Mouse (Mus musculus): ENCODE data around the gene Chit1. TPM values are rescaled to one million over a fixed set of nuclear protein-coding genes. Genes with fewer than 3 reads are reported as not detected.

The Chit1 gene
- polyA plus RNA-seq, 1 experiment from 2014 or later = not detected

DNA sequence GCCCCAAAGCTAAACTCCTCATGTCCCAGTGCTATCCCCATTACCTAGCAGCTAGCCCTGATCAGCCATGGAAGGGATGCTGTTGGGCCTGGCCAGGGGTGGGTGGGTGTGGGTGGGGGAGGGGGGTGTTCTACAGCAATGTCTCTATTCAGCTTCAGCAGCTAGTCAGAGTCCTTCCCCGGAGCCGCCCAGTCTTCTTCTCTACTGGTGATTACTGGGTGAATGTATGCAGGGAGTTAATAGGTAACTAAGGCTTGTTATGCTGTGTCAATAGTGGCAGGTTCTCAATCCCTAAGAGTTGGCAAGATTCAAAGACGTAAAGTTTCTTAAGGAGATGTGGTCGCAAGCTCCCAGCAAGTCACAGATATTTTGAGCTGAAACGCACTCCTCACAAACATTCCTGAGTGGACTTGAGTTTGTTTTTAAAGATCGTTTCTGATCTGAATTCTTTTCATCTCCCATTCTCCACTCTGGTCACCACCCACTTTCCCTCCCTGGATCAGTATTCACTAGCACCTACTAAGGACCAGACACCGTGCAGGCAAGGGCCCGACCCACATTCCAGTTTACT lies 40.9 kb upstream of the Chit1 start:
- 43% methylated on average over 8 of the region's 8 CpGs for WGBS
- ATAC-seq = peak; percentile 69

DNA sequence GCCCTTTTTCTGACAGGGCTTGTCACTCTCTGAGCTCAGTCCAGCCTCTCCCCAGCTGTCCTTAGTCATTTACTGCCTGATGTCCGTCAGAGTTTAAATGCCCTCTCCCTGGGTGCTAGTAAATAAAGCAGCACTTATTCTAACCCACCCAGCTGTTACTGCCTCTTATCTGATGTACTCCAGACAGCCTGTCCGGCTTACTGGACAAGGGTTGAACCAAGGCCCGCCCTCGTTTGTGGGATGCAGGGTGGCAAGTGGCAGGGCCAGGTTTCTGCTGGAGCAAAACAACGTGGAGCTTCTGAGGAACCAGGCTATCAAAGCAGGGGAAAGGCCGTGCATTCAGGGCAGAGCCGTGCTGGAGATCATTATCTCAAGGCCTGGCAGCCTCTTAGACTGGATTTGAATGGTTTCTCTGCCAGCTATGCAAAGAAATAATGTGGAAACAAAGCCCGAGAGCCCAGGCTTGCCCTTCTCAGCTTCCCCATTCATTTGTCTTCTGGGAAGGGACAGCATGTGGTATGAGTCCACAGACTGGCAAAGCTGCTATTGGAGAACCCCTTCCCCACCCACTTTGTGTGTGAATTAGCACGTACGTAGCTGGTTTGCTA lies 39.5 kb upstream of the Chit1 start:
- Histone ChIP-seq H3K27ac (ENCODE audit: low read length) (peak overlapping the region; percentile 80), H3K4me1 (ENCODE audit: control insufficient read depth, insufficient read depth, low read length) (peaks cover 48% of the 10 kb centered on the region), H3K9me3 (ENCODE audit: control insufficient read depth, low read length) (no peaks in the 10 kb centered on the region), H3K4me3 (ENCODE audit: low read length) (no peak overlapping the region), H3K27me3 (replicated peaks; ENCODE audit: control insufficient read depth, insufficient read depth, low read length) (no peaks in the 10 kb centered on the region), H3K4me2 (ENCODE audit: low read depth, low read length) (no peak overlapping the region), H3K36me3 (ENCODE audit: control insufficient read depth, insufficient read depth, low read length) (no peaks in the 10 kb centered on the region), H3K9ac (ENCODE audit: low read depth, low read length) (peak overlapping the region; percentile 15; the same call in 1 of the 2 replicates)
- 34% methylated on average over 10 of the region's 10 CpGs for WGBS
- ATAC-seq = 0 out of 2 replicates have a peak, but pooled peaks have one; percentile 8

More for the DNA sequence above, 40.9 kb upstream of the Chit1 start:
- peaks cover 50% of the 10 kb centered on the region for H3K4me1 ChIP-seq (ENCODE audit: control insufficient read depth, insufficient read depth, low read length)
- H3K9me3 ChIP-seq (ENCODE audit: control insufficient read depth, low read length) = no peaks in the 10 kb centered on the region
- no peaks in the 10 kb centered on the region for H3K36me3 ChIP-seq (ENCODE audit: control insufficient read depth, insufficient read depth, low read length)
- 0 out of 2 replicates have a peak overlapping the region, but pooled peaks have one; percentile 50 for H3K9ac ChIP-seq (ENCODE audit: low read depth, low read length)
- no peak overlapping the region for H3K4me3 ChIP-seq (ENCODE audit: low read length)
- H3K4me2 ChIP-seq (ENCODE audit: low read depth, low read length) = peak overlapping the region; percentile 34
- peak overlapping the region; percentile 80 for H3K27ac ChIP-seq (ENCODE audit: low read length)
- no peaks in the 10 kb centered on the region for H3K27me3 ChIP-seq (replicated peaks; ENCODE audit: control insufficient read depth, insufficient read depth, low read length)

DNA sequence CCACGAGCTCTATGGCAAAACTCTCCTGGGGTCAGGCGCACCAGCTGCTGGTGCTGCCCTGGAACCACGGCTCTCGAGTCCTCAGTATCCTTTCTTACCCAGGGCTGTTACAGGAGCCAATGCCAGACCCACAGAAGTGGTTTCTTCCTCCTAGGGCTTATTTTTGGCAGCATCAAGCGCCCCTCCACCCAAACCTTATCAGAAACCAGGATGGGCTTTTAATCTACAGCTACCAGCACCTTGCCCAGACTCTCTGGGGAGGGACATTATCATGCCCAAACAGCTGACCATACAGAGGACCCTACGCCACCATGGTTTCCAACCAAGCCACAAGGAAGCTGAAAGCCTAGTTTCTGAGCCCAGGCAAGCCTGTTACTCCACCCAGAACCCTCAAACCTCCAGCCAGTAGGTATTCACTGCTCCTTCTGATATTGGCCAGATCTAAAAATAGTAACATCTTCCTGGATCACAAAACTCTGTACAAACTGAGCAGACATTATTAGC lies 37.9 kb upstream of the Chit1 start:
- H3K27me3 ChIP-seq (replicated peaks; ENCODE audit: control insufficient read depth, insufficient read depth, low read length) = no peaks in the 10 kb centered on the region
- H3K4me3 ChIP-seq (ENCODE audit: low read length) = no peak overlapping the region
- H3K9ac ChIP-seq (ENCODE audit: low read depth, low read length) = no peak overlapping the region
- H3K4me1 ChIP-seq (ENCODE audit: control insufficient read depth, insufficient read depth, low read length) = peaks cover 53% of the 10 kb centered on the region
- no peaks in the 10 kb centered on the region for H3K36me3 ChIP-seq (ENCODE audit: control insufficient read depth, insufficient read depth, low read length)
- no peak overlapping the region for H3K4me2 ChIP-seq (ENCODE audit: low read depth, low read length)
- no peak overlapping the region for H3K27ac ChIP-seq (ENCODE audit: low read length)
- no peaks in the 10 kb centered on the region for H3K9me3 ChIP-seq (ENCODE audit: control insufficient read depth, low read length)
- 79% methylated on average over 6 of the region's 6 CpGs for WGBS
- ATAC-seq = no peak; the same call in 1 of the 2 replicates

DNA sequence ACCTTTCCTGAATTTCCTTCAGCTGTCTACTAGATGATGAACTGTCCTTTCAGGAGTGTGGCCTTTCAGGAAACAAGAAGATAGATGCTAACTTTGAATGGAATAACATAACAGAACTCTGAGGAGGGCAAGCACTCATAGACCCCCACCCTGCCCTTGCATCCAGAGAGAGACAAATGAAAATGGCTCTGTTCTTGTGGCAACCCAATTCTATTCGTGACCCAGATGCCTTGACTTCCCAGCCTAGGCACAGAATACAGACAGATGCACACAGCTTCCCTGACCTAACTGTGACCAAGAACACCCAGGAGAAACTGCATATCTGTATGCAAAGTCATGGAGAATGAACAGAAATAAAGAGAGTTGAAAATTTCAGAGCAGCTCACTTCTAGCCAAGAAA lies 37.4 kb upstream of the Chit1 start:
- H3K9ac ChIP-seq (ENCODE audit: low read depth, low read length) = no peak overlapping the region
- H3K4me2 ChIP-seq (ENCODE audit: low read depth, low read length) = no peak overlapping the region
- no peaks in the 10 kb centered on the region for H3K9me3 ChIP-seq (ENCODE audit: control insufficient read depth, low read length)
- H3K4me1 ChIP-seq (ENCODE audit: control insufficient read depth, insufficient read depth, low read length) = peaks cover 54% of the 10 kb centered on the region
- H3K4me3 ChIP-seq (ENCODE audit: low read length) = no peak overlapping the region
- ATAC-seq = no peak
- no peaks in the 10 kb centered on the region for H3K27me3 ChIP-seq (replicated peaks; ENCODE audit: control insufficient read depth, insufficient read depth, low read length)
- no peak overlapping the region for H3K27ac ChIP-seq (ENCODE audit: low read length)
- no peaks in the 10 kb centered on the region for H3K36me3 ChIP-seq (ENCODE audit: control insufficient read depth, insufficient read depth, low read length)
- 66% methylated on average over 1 of the region's 1 CpGs for WGBS

DNA sequence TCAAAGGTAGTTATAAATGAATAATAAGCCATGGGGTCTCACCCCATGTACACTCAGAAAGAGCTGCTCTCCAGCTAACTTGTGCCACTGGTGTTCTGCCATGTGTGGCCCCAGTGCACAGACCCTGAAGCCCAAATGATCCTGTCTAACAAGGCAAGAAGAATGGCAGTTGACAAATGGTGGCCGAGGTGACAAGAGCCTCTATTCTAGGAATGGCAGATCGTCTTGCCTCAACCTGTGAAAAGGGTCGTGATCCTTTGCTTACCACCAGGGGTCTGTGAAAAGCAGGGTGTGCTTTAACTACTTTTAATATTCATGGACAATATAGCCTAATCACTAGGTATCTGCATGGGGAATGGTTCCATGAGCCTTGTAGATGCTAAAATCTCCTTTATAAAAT lies 36.9 kb upstream of the Chit1 start:
- H3K36me3 ChIP-seq (ENCODE audit: control insufficient read depth, insufficient read depth, low read length) = no peaks in the 10 kb centered on the region
- no peak overlapping the region for H3K4me3 ChIP-seq (ENCODE audit: low read length)
- H3K9ac ChIP-seq (ENCODE audit: low read depth, low read length) = no peak overlapping the region
- no peak for ATAC-seq
- WGBS = 74% methylated on average over 3 of the region's 3 CpGs
- peaks cover 54% of the 10 kb centered on the region for H3K4me1 ChIP-seq (ENCODE audit: control insufficient read depth, insufficient read depth, low read length)
- H3K9me3 ChIP-seq (ENCODE audit: control insufficient read depth, low read length) = no peaks in the 10 kb centered on the region
- H3K27me3 ChIP-seq (replicated peaks; ENCODE audit: control insufficient read depth, insufficient read depth, low read length) = no peaks in the 10 kb centered on the region
- H3K4me2 ChIP-seq (ENCODE audit: low read depth, low read length) = no peak overlapping the region
- H3K27ac ChIP-seq (ENCODE audit: low read length) = no peak overlapping the region

DNA sequence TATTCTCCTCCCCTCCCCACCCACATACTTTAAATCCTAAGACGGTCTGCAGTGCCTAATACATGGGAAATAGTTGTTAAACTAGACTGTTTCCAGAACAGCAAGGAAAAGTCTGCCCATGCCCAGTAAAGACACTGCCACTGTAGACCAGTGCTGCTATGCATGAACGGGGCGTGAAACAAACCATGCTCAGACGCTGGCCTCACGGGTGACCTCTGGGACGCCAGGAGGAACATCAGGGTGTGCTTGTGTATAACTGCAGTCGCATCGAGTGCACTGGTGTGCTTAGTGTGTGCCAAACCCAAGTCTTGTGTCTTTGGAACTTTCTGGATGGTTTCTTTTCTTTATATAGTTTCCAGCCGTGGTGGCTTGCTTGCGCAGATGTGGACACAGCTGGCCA lies 36.4 kb upstream of the Chit1 start:
- H3K27me3 ChIP-seq (replicated peaks; ENCODE audit: control insufficient read depth, insufficient read depth, low read length) = no peaks in the 10 kb centered on the region
- no peak for ATAC-seq
- no peaks in the 10 kb centered on the region for H3K36me3 ChIP-seq (ENCODE audit: control insufficient read depth, insufficient read depth, low read length)
- no peak overlapping the region for H3K4me2 ChIP-seq (ENCODE audit: low read depth, low read length)
- H3K9ac ChIP-seq (ENCODE audit: low read depth, low read length) = no peak overlapping the region
- WGBS = 80% methylated on average over 10 of the region's 10 CpGs
- peaks cover 54% of the 10 kb centered on the region for H3K4me1 ChIP-seq (ENCODE audit: control insufficient read depth, insufficient read depth, low read length)
- no peaks in the 10 kb centered on the region for H3K9me3 ChIP-seq (ENCODE audit: control insufficient read depth, low read length)
- no peak overlapping the region for H3K4me3 ChIP-seq (ENCODE audit: low read length)
- no peak overlapping the region for H3K27ac ChIP-seq (ENCODE audit: low read length)

DNA sequence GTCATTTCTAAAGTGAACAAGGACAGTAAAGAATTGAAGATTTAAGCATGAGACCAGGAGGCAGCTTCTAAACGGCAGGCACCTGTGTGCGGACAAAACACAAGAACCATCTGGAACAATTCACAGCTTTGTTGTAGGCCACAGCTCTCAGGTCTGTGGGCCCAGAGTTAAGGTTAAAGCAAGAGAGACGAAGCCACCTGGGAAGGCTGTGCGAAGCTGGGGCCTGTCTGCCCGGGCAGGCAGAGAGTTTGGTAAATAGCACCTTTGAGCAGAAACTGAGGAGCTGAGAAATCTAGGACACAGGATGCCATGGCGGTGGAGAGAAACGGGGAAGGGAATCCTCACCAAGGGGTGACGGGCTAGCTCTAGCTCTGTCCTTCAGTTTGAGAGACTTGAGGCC lies 35.5 kb upstream of the Chit1 start:
- H3K9me3 ChIP-seq (ENCODE audit: control insufficient read depth, low read length) = no peaks in the 10 kb centered on the region
- peaks cover 47% of the 10 kb centered on the region for H3K4me1 ChIP-seq (ENCODE audit: control insufficient read depth, insufficient read depth, low read length)
- H3K27me3 ChIP-seq (replicated peaks; ENCODE audit: control insufficient read depth, insufficient read depth, low read length) = no peaks in the 10 kb centered on the region
- no peak overlapping the region for H3K4me3 ChIP-seq (ENCODE audit: low read length)
- no peaks in the 10 kb centered on the region for H3K36me3 ChIP-seq (ENCODE audit: control insufficient read depth, insufficient read depth, low read length)
- no peak for ATAC-seq
- H3K4me2 ChIP-seq (ENCODE audit: low read depth, low read length) = 0 out of 2 replicates have a peak overlapping the region, but pooled peaks have one; percentile 45
- WGBS = 89% methylated on average over 8 of the region's 8 CpGs
- no peak overlapping the region for H3K9ac ChIP-seq (ENCODE audit: low read depth, low read length)
- no peak overlapping the region for H3K27ac ChIP-seq (ENCODE audit: low read length)

DNA sequence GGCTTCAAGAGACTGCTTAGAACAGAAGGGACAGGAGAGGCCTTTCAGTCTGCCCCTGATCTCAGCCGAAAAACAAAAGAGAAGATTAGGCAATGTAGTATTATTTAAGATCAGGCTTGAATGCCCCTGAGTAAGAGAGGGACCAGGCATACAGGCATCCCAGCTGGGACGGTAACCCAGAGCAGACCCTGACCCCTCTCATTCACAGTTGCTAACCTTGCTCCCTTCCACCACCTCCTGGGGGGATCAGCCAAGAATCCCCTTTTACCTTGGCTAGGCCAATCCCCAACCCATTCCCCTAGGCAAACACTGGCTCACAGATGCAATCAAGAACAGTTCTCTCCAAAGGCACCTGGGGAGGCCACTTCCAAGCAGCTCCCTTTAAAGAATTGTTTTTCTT lies 34.3 kb upstream of the Chit1 start:
- Histone ChIP-seq H3K4me1 (ENCODE audit: control insufficient read depth, insufficient read depth, low read length) (peaks cover 36% of the 10 kb centered on the region), H3K9ac (ENCODE audit: low read depth, low read length) (peak overlapping the region; percentile 30; the same call in 1 of the 2 replicates), H3K36me3 (ENCODE audit: control insufficient read depth, insufficient read depth, low read length) (no peaks in the 10 kb centered on the region), H3K4me2 (ENCODE audit: low read depth, low read length) (peak overlapping the region; percentile 45), H3K9me3 (ENCODE audit: control insufficient read depth, low read length) (no peaks in the 10 kb centered on the region), H3K27ac (ENCODE audit: low read length) (0 out of 2 replicates have a peak overlapping the region, but pooled peaks have one; percentile 11), H3K4me3 (ENCODE audit: low read length) (peak overlapping the region; percentile 29), H3K27me3 (replicated peaks; ENCODE audit: control insufficient read depth, insufficient read depth, low read length) (no peaks in the 10 kb centered on the region)
- no peak for ATAC-seq
- WGBS = 68% methylated on average over 2 of the region's 2 CpGs

DNA sequence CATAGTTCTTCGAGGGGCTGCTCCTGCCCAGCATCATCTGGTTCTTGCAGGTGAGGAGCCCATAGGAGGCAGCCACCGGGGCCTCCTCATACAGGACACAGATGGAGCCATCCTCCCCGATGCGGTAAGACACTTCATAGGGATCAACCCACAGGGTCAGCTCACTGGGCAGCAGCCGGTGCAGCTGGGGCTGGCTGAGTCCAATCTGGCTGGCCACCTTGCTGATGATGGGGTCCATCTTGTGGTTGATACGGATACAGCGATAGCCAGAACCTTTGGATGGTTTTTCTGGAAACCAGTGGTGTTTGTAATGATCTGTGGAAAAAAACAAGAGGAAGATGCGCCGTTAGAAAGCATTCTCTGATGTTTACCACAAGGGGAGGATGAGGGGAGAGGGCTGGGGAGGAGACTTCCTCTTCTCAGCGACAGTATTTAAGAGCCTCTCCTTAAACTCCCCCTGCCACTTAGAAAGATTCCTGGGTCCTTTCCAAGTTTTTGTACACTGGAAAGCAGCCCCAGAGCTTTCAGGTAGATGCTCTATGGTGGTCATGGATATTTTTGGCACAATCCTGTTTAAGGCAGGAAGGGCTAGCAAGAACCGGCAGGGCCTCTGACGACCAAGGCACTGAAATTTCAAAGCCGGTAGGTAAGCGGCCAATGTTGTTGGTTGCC lies 33.5 kb upstream of the Chit1 start:
- ATAC-seq = no peak

More for the DNA sequence above, 33.5 kb upstream of the Chit1 start:
- 35% methylated on average over 14 of the region's 14 CpGs for WGBS
- Histone ChIP-seq H3K9me3 (ENCODE audit: control insufficient read depth, low read length) (no peaks in the 10 kb centered on the region), H3K36me3 (ENCODE audit: control insufficient read depth, insufficient read depth, low read length) (no peaks in the 10 kb centered on the region), H3K4me2 (ENCODE audit: low read depth, low read length) (peak overlapping the region; percentile 78), H3K4me1 (ENCODE audit: control insufficient read depth, insufficient read depth, low read length) (peaks cover 34% of the 10 kb centered on the region), H3K9ac (ENCODE audit: low read depth, low read length) (peak overlapping the region; percentile 82), H3K27ac (ENCODE audit: low read length) (peak overlapping the region; percentile 70), H3K27me3 (replicated peaks; ENCODE audit: control insufficient read depth, insufficient read depth, low read length) (no peaks in the 10 kb centered on the region), H3K4me3 (ENCODE audit: low read length) (peak overlapping the region; percentile 73)
